Mouse (Mus musculus) left cerebral cortex, adult 2 months (tissue): Measurements from ENCODE around the gene C1qtnf7. TPM values are rescaled to one million over a fixed set of nuclear protein-coding genes. Genes with fewer than 3 reads are reported as not detected.

Source experiments
- DNase-seq, 2 experiments: peaks; one replicate each; pipeline ENCODE4 v3.0.0; 2021 to 2022; ENCODE audit warnings: low spot score in 2 of 2, mixed read lengths in 1 of 2; ENCODE audit errors: extremely low spot score in 1 of 2
- H3K27ac ChIP-seq: fragments of 200-600 bp; 2 replicates; pipeline ENCODE4 v1.8.1; 2022
- H3K4me3 ChIP-seq: fragments of 200-600 bp; 2 replicates; pipeline ENCODE4 v1.8.1; 2022
- CTCF ChIP-seq: fragments of 200-600 bp; IDR thresholded peaks from 2 replicates; pipeline ENCODE4 v1.8.1; 2022; ENCODE audit warnings: antibody characterized with exemption, mild to moderate bottlenecking, moderate library complexity
- intact Hi-C: fragments of 180-260 bp; cut with DNase I; formaldehyde crosslinking; loops from one replicate; pipeline ENCODE4 v1.15.1; 2025
- total RNA-seq, 2 experiments: library from RNA; stranded (reverse); gene quantifications; 2 replicates each; pipeline ENCODE4 v1.2.3; 2021

The C1qtnf7 gene
- total RNA-seq, 2 experiments from 2014 or later, result 1.6 to 1.9 TPM

GRCm38 (mm10) chr5:43516491-43516890 is 1.2 kb downstream of the C1qtnf7 start:
- no peak for DNase-seq
- no peak for TF ChIP-seq CTCF
- Histone ChIP-seq H3K4me3 (no peak overlapping the region), H3K27ac (no peak overlapping the region)
- intact Hi-C loops, result no loop called here

GRCm38 (mm10) chr5:43517313-43517712 is 2.0 kb downstream of the C1qtnf7 start:
- Histone ChIP-seq H3K27ac (no peak overlapping the region), H3K4me3 (no peak overlapping the region)
- no peak for TF ChIP-seq CTCF
- intact Hi-C loops, result no loop called here
- DNase-seq, result no peak

DNA sequence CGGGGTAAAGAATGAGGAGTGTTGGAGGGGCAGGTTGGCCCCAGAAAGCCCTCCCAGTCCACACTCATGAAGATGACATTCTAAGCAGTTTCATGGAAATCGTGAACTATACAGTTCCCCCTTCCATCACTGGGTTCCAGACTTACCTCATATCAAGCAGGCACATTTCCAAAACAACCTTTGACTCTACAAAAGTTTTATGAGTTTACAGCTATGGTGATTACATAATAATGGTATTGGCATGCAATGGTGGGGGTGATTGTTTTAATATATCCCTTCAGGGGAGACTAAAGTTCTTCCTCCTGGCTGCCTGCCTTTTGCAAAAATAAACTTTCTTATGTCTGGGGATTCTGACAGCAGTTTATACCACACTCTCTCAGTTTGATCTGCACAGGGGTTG is 4.6 kb downstream of the C1qtnf7 start:
- TF ChIP-seq CTCF, result no peak
- no peak for DNase-seq
- Histone ChIP-seq H3K27ac (no peak overlapping the region), H3K4me3 (no peak overlapping the region)
- intact Hi-C loops, result no loop called here

DNA sequence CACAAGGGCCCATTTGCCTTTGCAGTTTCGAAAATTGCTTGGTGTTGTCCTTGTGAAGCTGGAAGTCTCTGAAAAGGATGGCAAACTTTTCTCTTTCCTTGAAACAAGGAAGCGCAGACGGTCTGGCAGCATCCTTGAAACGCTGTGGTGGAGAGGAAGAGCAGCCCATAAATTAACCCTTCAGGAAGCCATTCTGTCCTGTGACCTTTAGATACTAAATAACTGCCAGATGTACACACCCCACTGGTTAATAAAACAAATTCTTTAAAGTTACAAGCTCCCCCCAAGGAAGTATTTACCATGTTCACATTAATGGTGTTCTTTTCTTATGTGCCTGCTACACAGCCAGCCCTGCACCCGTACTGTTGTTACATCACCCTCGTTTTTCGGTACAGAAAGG is 6.0 kb downstream of the C1qtnf7 start:
- intact Hi-C loops, result no loop called here
- no peak overlapping the region for H3K27ac ChIP-seq
- no peak for DNase-seq
- TF ChIP-seq CTCF, result no peak
- no peak overlapping the region for H3K4me3 ChIP-seq

- H3K4me3 ChIP-seq, result no peak overlapping the region
- no peak overlapping the region for H3K27ac ChIP-seq
- DNase-seq, result no peak
- no peak for TF ChIP-seq CTCF
- intact Hi-C loops, result no loop called here
These were observed 7.5 kb downstream of the C1qtnf7 start for GRCm38 (mm10) chr5:43522866-43523265.

DNA sequence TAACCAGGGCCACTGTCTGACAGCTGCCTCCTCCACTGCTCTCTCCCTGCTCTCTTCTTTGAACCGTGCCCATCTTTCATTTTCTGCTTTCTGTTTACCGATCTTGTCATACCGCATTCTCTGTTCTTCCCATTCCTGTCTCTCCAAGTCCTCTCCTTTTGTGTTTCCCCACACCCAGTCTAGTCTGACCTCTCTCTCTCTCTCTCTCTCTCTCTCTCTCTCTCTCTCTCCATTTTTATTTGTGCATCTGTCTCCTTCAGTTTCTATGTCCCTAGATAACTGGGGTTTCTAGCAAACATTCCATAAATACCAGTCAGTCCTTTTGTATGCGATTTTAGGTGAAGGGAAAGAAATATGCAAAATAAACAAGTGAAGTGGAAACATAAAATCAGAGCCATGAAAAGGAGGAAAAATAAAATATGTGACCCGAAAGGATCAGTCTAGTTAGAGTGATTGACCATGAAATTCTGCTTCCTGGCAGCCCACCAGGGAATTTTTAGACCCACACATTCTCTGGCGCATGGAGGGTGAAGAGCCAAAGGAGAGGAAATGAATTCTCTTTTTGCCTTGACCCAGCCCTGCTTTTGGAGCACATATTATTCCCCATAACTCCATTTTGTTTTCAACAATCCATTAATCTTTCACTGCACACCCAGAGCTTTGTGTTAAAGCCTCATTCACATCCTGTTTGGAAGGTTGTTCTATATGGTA is 11.7 kb downstream of the C1qtnf7 start:
- intact Hi-C loops, result no loop called here
- no peak for DNase-seq
- TF ChIP-seq CTCF, result no peak
- Histone ChIP-seq H3K4me3 (no peak overlapping the region), H3K27ac (no peak overlapping the region)

DNA sequence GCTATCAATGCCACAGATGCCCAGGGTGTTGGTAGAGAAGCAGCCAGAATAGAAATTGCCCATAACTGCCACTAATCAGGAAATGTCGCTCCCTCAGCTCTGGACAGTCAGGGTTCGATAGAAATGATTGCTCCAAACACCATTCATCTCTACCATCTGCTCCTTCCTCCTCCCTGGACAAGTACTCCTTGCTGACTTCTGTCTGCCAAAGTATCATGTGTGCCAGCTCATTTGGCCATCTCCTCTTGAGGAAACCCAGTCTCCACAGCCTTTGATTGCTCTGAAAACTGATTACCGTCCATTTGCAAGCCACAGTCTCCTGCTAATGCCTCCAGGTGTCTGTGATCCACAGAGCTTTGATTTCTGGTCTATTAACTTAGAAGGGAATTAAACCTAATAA is 14.8 kb downstream of the C1qtnf7 start:
- intact Hi-C loops, result no loop called here

DNA sequence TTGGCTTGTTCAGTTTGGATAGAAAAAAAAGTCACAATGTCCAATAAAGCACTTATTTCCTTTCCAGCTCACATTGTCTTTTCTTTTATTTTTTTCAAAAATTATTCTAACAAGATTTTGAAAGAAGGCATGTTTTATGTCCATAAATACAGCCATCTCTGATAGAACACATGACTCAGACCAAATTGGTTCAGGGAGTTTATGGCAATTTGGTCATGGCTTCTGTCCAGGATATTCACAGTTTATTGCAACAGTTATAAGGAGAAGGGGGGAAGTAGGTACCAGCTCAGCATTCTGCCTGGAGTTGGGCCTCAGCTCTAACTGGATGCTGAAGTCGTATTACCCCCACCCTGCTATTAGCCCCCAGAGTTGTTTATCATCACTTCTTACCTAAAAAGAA is 15.5 kb downstream of the C1qtnf7 start:
- Histone ChIP-seq H3K27ac (no peak overlapping the region), H3K4me3 (no peak overlapping the region)
- TF ChIP-seq CTCF, result no peak
- intact Hi-C loops, result no loop called here
- no peak for DNase-seq

More for the DNA sequence above, 14.8 kb downstream of the C1qtnf7 start:
- DNase-seq, result no peak
- Histone ChIP-seq H3K4me3 (no peak overlapping the region), H3K27ac (no peak overlapping the region)
- no peak for TF ChIP-seq CTCF

GRCm38 (mm10) chr5:43538322-43539167 is 23.2 kb downstream of the C1qtnf7 start:
- DNase-seq, result no peak
- TF ChIP-seq CTCF, result no peak
- no peak overlapping the region for H3K27ac ChIP-seq
- intact Hi-C loops, result no loop called here
- H3K4me3 ChIP-seq, result no peak overlapping the region

DNA sequence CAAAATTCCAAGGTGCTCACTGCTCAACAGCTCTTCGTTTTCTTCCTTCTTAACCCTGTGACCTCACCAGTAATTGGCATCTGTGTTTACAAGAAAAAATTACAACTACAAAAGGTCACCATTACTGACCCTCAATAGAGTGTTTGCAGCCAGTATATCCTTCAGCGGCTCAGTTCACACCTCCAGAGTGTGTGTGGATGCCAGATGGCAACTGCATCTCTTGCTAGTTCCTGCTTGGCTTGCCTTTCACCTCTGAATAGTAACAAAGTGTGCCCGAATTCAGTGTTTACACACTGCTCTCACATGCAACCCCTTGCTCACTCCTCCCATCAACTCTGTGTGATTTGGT is 23.8 kb downstream of the C1qtnf7 start:
- Histone ChIP-seq H3K4me3 (no peak overlapping the region), H3K27ac (no peak overlapping the region)
- intact Hi-C loops, result no loop called here
- TF ChIP-seq CTCF, result no peak
- no peak for DNase-seq

DNA sequence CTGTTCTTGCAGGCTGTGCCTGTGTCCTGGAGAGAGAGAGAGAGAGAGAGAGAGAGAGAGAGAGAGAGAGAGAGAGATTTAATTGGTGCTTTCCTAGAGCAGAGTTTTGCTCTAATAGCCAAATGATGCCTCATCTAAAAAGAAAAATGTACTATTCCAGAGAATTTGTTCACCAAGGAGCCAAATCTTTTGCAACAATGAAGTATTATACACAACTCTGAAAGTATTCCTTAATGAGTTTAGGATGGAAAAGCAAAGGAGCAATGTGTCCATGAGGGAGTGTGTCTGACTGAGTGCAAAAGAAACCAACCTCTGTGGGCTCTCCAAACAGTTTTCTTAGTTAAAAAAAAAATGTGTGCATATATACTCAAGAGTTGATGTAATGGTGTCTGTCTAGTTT is 24.5 kb downstream of the C1qtnf7 start:
- H3K4me3 ChIP-seq, result no peak overlapping the region
- no peak overlapping the region for H3K27ac ChIP-seq
- intact Hi-C loops, result no loop called here
- no peak for TF ChIP-seq CTCF
- no peak for DNase-seq

- TF ChIP-seq CTCF, result no peak
- no peak for DNase-seq
- no peak overlapping the region for H3K27ac ChIP-seq
- no peak overlapping the region for H3K4me3 ChIP-seq
- intact Hi-C loops, result no loop called here
These were observed 26.2 kb downstream of the C1qtnf7 start for GRCm38 (mm10) chr5:43541492-43541891.
